Mouse (Mus musculus) kidney, embryonic 16.5 days (tissue): Measurements from ENCODE around the gene Alg14. TPM values are rescaled to one million over a fixed set of nuclear protein-coding genes. Genes with fewer than 3 reads are reported as not detected.
A peak's percentile ranks its signal among the peaks of the same experiment; 100 is the strongest.

Source experiments
- ATAC-seq: fragments of 200-750 bp; cut with Nextera tagmentation; 2 replicates; pipeline ENCODE4 v1.8.0; 2017; ENCODE audit warnings: moderate TSS enrichment; ENCODE audit not compliant: low FRiP score, low TSS enrichment
- H3K27ac ChIP-seq: fragments of 300-500 bp; sonication (generic); 2 replicates; pipeline ENCODE4 v1.5.1; 2014; ENCODE audit warnings: low read length
- H3K27me3 ChIP-seq: fragments of 300-500 bp; sonication (generic); 2 replicates; pipeline ENCODE4 v1.6.1; 2014; ENCODE audit warnings: low read length, control low read depth, mixed read lengths; ENCODE audit not compliant: insufficient read depth
- H3K36me3 ChIP-seq: fragments of 300-500 bp; sonication (generic); 2 replicates; pipeline ENCODE4 v1.6.1; 2014; ENCODE audit warnings: low read length, control low read depth, mixed read lengths; ENCODE audit not compliant: insufficient read depth
- H3K4me1 ChIP-seq: fragments of 300-500 bp; sonication (generic); 2 replicates; pipeline ENCODE4 v1.6.1; 2014; ENCODE audit warnings: low read length, control low read depth, mixed read lengths; ENCODE audit not compliant: insufficient read depth
- H3K4me2 ChIP-seq: fragments of 300-500 bp; sonication (generic); replicated peaks from 2 replicates; pipeline ENCODE4 v1.6.1; 2014; ENCODE audit warnings: low read depth, low read length
- H3K4me3 ChIP-seq: fragments of 300-500 bp; sonication (generic); 2 replicates; pipeline ENCODE4 v1.5.1; 2014; ENCODE audit warnings: mild to moderate bottlenecking, low read length
- H3K9ac ChIP-seq: fragments of 300-500 bp; sonication (generic); replicated peaks from 2 replicates; pipeline ENCODE4 v1.6.1; 2014; ENCODE audit warnings: low read length
- H3K9me3 ChIP-seq: fragments of 300-500 bp; sonication (generic); 2 replicates; pipeline ENCODE4 v1.6.1; 2016; ENCODE audit warnings: low read length, control low read depth
- WGBS: fragments of 180-500 bp; shearing (Covaris S2); extraction: QIAGEN DNeasy Blood & Tissue Kit; methylation state at CpG from one replicate; pipeline ENCODE4 v1.1.7; 2014; 5-methylcytosine and 5-hydroxymethylcytosine counted together
- polyA plus RNA-seq: library from polyadenylated mRNA; unstranded; fragments of >200 nt; fragmentation: Nextera tagmentation; extraction: Ambion mirVana; gene quantifications from 2 replicates; pipeline ENCODE4 v1.2.1, GENCODE M21; 2015

The Alg14 gene
- polyA plus RNA-seq, 1 experiment from 2014 or later = 43.5 TPM

DNA sequence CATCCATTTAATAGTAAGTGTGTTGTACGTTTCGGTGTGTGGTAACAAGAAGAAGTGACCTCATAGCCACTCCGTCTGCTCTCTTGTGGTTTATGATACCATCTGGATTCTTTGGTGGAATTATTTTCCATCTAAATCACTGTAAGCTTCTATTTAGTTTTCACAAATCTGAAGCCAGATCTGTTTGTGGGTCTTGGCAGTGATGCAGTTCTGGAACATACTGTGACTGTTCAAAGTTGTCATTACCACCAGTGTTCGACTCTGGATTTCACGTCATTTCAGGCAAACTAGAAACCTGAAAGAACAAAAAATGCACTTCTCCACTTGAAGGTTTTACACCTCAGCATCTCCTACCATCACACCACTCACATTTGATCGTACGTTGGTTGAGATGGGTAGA is 23.9 kb downstream of the Alg14 start:
- WGBS = 97% methylated on average over 7 of the region's 7 CpGs
- Histone ChIP-seq H3K27me3 (no peaks in the 10 kb centered on the region), H3K4me1 (peaks cover 12% of the 10 kb centered on the region; the same call in 1 of the 2 replicates), H3K9me3 (no peaks in the 10 kb centered on the region; the same call in 1 of the 2 replicates), H3K9ac (no peak overlapping the region), H3K4me2 (no peak overlapping the region), H3K36me3 (no peaks in the 10 kb centered on the region), H3K4me3 (no peak overlapping the region), H3K27ac (no peak overlapping the region)
- no peak for ATAC-seq

DNA sequence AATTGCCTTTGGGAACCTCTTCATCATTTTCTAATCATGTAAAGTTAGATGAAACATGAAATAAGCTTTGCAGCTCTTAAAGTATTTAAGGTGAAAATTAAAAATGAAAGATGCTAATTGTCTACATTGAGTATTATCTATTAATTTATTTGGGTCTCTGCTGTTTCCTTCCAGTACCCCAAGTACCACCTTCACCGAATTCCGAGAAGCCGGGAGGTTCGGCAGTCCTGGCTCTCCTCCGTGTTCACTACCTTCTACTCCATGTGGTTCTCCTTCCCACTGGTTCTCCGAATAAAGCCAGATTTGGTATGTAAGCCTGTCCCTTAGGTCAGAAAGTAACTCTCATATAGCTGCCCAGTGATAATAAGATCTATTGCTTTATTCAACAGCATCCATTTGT is 28.3 kb downstream of the Alg14 start:
- 85% methylated on average over 6 of the region's 6 CpGs for WGBS
- ATAC-seq = no peak
- H3K27me3 ChIP-seq = no peaks in the 10 kb centered on the region

GRCm38 (mm10) chr3:121320896-121321295 is 29.3 kb downstream of the Alg14 start:
- Histone ChIP-seq H3K27ac (no peak overlapping the region), H3K27me3 (no peaks in the 10 kb centered on the region), H3K9ac (no peak overlapping the region), H3K4me3 (no peak overlapping the region), H3K36me3 (peaks cover 2% of the 10 kb centered on the region; the same call in 1 of the 2 replicates), H3K4me2 (no peak overlapping the region), H3K9me3 (no peaks in the 10 kb centered on the region; the same call in 1 of the 2 replicates), H3K4me1 (no peaks in the 10 kb centered on the region)
- no peak for ATAC-seq
- WGBS = 93% methylated on average over 1 of the region's 1 CpGs

More for the DNA sequence above, 28.3 kb downstream of the Alg14 start:
- Histone ChIP-seq H3K4me3 (no peak overlapping the region), H3K4me1 (no peaks in the 10 kb centered on the region), H3K36me3 (peaks cover 2% of the 10 kb centered on the region; the same call in 1 of the 2 replicates), H3K27ac (no peak overlapping the region), H3K9ac (no peak overlapping the region), H3K9me3 (no peaks in the 10 kb centered on the region; the same call in 1 of the 2 replicates), H3K4me2 (no peak overlapping the region)

DNA sequence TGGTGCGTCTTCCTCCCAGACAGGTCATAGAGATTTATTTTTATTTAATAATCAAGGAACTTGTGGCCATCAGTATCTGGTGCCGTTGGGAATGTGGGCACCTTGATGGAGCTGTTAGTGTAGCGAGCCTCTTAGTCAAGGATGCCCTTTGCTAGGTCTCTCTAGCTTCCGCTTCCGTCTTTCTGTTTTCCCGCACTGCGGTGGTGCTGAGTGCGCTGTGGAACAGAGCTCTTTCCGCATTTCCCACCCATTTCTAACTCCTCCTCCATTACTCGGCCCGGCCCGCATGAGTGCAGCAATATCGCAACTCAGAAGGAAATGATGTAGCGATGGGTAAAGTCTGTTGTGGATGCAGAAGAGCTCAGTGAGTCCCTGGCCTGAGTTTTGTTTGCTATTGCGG is 31.8 kb downstream of the Alg14 start:
- no peak overlapping the region for H3K4me2 ChIP-seq
- H3K36me3 ChIP-seq = peaks cover 3% of the 10 kb centered on the region; the same call in 1 of the 2 replicates
- H3K27me3 ChIP-seq = no peaks in the 10 kb centered on the region
- H3K9ac ChIP-seq = no peak overlapping the region
- H3K4me1 ChIP-seq = no peaks in the 10 kb centered on the region
- no peak overlapping the region for H3K27ac ChIP-seq
- no peaks in the 10 kb centered on the region for H3K9me3 ChIP-seq
- no peak overlapping the region for H3K4me3 ChIP-seq
- no peak for ATAC-seq
- WGBS = 97% methylated on average over 15 of the region's 15 CpGs

DNA sequence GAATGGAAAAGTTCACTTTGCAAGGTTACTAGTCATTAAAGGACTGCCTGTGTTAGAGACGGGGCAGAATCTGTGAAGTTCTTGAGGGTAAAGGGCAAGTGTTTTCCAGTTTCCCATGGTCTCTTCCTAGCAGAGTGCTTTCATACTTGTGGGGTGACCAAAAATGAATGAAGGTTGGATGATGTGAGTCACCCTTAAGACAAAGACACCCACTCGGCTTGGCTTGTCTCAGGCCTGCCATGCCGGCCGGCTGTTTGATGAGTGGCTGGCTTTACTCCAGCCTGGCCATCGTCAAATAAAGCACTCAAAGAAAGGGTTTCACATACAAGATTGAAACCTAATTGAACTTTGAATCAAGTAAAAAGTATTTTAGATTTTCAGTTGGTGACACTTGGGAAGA is 35.8 kb downstream of the Alg14 start:
- peaks cover 5% of the 10 kb centered on the region; the same call in 1 of the 2 replicates for H3K36me3 ChIP-seq
- WGBS = 76% methylated on average over 5 of the region's 5 CpGs

GRCm38 (mm10) chr3:121329647-121330046 is 38.1 kb downstream of the Alg14 start:
- Histone ChIP-seq H3K27ac (no peak overlapping the region), H3K9me3 (no peaks in the 10 kb centered on the region), H3K4me1 (0 out of 2 replicates have a peak, but pooled peaks cover 3% of the 10 kb centered on the region), H3K4me2 (no peak overlapping the region), H3K4me3 (no peak overlapping the region), H3K27me3 (no peaks in the 10 kb centered on the region), H3K36me3 (0 out of 2 replicates have a peak, but pooled peaks cover 3% of the 10 kb centered on the region), H3K9ac (no peak overlapping the region)
- WGBS = 64% methylated on average over 10 of the region's 10 CpGs
- no peak for ATAC-seq

More for the DNA sequence above, 35.8 kb downstream of the Alg14 start:
- no peak overlapping the region for H3K4me2 ChIP-seq
- H3K9me3 ChIP-seq = no peaks in the 10 kb centered on the region
- 0 out of 2 replicates have a peak, but pooled peaks cover 3% of the 10 kb centered on the region for H3K4me1 ChIP-seq
- H3K27me3 ChIP-seq = no peaks in the 10 kb centered on the region
- ATAC-seq = no peak
- H3K27ac ChIP-seq = no peak overlapping the region
- no peak overlapping the region for H3K4me3 ChIP-seq
- no peak overlapping the region for H3K9ac ChIP-seq

GRCm38 (mm10) chr3:121330244-121330646 is 38.7 kb downstream of the Alg14 start:
- 0 out of 2 replicates have a peak, but pooled peaks cover 3% of the 10 kb centered on the region for H3K4me1 ChIP-seq
- H3K27ac ChIP-seq = no peak overlapping the region
- no peak for ATAC-seq
- WGBS = 67% methylated on average over 7 of the region's 7 CpGs
- H3K27me3 ChIP-seq = no peaks in the 10 kb centered on the region
- 0 out of 2 replicates have a peak, but pooled peaks cover 3% of the 10 kb centered on the region for H3K36me3 ChIP-seq
- H3K4me2 ChIP-seq = no peak overlapping the region
- H3K9ac ChIP-seq = no peak overlapping the region
- H3K9me3 ChIP-seq = no peaks in the 10 kb centered on the region
- no peak overlapping the region for H3K4me3 ChIP-seq

- ATAC-seq = no peak
- no peaks in the 10 kb centered on the region for H3K27me3 ChIP-seq
- no peaks in the 10 kb centered on the region for H3K36me3 ChIP-seq
- no peaks in the 10 kb centered on the region for H3K9me3 ChIP-seq
- no peak overlapping the region for H3K4me3 ChIP-seq
- peaks cover 15% of the 10 kb centered on the region; the same call in 1 of the 2 replicates for H3K4me1 ChIP-seq
- WGBS = 79% methylated on average over 6 of the region's 6 CpGs
- no peak overlapping the region for H3K4me2 ChIP-seq
- no peak overlapping the region for H3K27ac ChIP-seq
- H3K9ac ChIP-seq = no peak overlapping the region
Measured at GRCm38 (mm10) chr3:121336234-121336890, 44.8 kb downstream of the Alg14 start.

- Histone ChIP-seq H3K4me1 (peaks cover 15% of the 10 kb centered on the region; the same call in 1 of the 2 replicates), H3K4me3 (no peak overlapping the region), H3K9ac (no peak overlapping the region), H3K27ac (peak overlapping the region; percentile 51), H3K36me3 (no peaks in the 10 kb centered on the region), H3K27me3 (no peaks in the 10 kb centered on the region), H3K9me3 (no peaks in the 10 kb centered on the region), H3K4me2 (no peak overlapping the region)
- WGBS = 48% methylated on average over 2 of the region's 2 CpGs
- ATAC-seq = no peak
Measured at GRCm38 (mm10) chr3:121338687-121339086, 47.1 kb downstream of the Alg14 start.

- H3K36me3 ChIP-seq = no peaks in the 10 kb centered on the region
- WGBS = 27% methylated on average over 7 of the region's 7 CpGs
- H3K9ac ChIP-seq = no peak overlapping the region
- H3K4me2 ChIP-seq = no peak overlapping the region
- H3K9me3 ChIP-seq = no peaks in the 10 kb centered on the region
- ATAC-seq = no peak
- no peaks in the 10 kb centered on the region for H3K27me3 ChIP-seq
- no peak overlapping the region for H3K4me3 ChIP-seq
- H3K27ac ChIP-seq = peak overlapping the region; percentile 65
- H3K4me1 ChIP-seq = peaks cover 28% of the 10 kb centered on the region
Measured at GRCm38 (mm10) chr3:121340321-121340761, 48.8 kb downstream of the Alg14 start.
